Mouse (Mus musculus) neural tube, embryonic 15.5 days (tissue): ENCODE measurements around the gene B4galnt2. TPM values are rescaled to one million over a fixed set of nuclear protein-coding genes. Genes with fewer than 3 reads are reported as not detected.

ENCODE experiments used
- ATAC-seq: fragments of 200-750 bp; cut with Nextera tagmentation; 2 replicates; pipeline ENCODE4 v1.8.0; 2017; ENCODE audit warnings: mild to moderate bottlenecking, moderate TSS enrichment, moderate library complexity; ENCODE audit not compliant: low FRiP score
- H3K27ac ChIP-seq: fragments of 300-500 bp; sonication (generic); replicated peaks from 2 replicates; pipeline ENCODE4 v1.5.1; 2015; ENCODE audit warnings: mild to moderate bottlenecking, inconsistent platforms
- H3K27me3 ChIP-seq: fragments of 300-500 bp; sonication (generic); replicated peaks from 2 replicates; pipeline ENCODE4 v1.6.1; 2015; ENCODE audit warnings: inconsistent platforms
- H3K36me3 ChIP-seq: fragments of 300-500 bp; sonication (generic); 2 replicates; pipeline ENCODE4 v1.6.1; 2015; ENCODE audit warnings: inconsistent platforms
- H3K4me1 ChIP-seq: fragments of 300-500 bp; sonication (generic); 2 replicates; pipeline ENCODE4 v1.6.1; 2015; ENCODE audit warnings: inconsistent platforms
- H3K4me2 ChIP-seq: fragments of 300-500 bp; sonication (generic); 2 replicates; pipeline ENCODE4 v1.6.1; 2015; ENCODE audit warnings: inconsistent platforms, mild to moderate bottlenecking, moderate library complexity
- H3K4me3 ChIP-seq: fragments of 300-500 bp; sonication (generic); replicated peaks from 2 replicates; pipeline ENCODE4 v1.5.1; 2015; ENCODE audit warnings: mild to moderate bottlenecking, inconsistent platforms
- H3K9ac ChIP-seq: fragments of 300-500 bp; sonication (generic); replicated peaks from 2 replicates; pipeline ENCODE4 v1.6.1; 2015; ENCODE audit warnings: mild to moderate bottlenecking, inconsistent platforms
- H3K9me3 ChIP-seq: fragments of 300-500 bp; sonication (generic); replicated peaks from 2 replicates; pipeline ENCODE4 v1.6.1; 2016; ENCODE audit warnings: inconsistent platforms
- WGBS: fragments of 180-500 bp; shearing (Covaris S2); methylation state at CpG from one replicate; pipeline ENCODE4 v1.1.7; 2015; ENCODE audit warnings: mixed read lengths; 5-methylcytosine and 5-hydroxymethylcytosine counted together
- polyA plus RNA-seq: library from polyadenylated mRNA; unstranded; fragments of >200 nt; fragmentation: Nextera tagmentation; extraction: Ambion mirVana; gene quantifications from 2 replicates; pipeline ENCODE4 v1.2.1, GENCODE M21; 2015

Gene B4galnt2
- polyA plus RNA-seq, 1 experiment from 2014 or later = not detected

DNA sequence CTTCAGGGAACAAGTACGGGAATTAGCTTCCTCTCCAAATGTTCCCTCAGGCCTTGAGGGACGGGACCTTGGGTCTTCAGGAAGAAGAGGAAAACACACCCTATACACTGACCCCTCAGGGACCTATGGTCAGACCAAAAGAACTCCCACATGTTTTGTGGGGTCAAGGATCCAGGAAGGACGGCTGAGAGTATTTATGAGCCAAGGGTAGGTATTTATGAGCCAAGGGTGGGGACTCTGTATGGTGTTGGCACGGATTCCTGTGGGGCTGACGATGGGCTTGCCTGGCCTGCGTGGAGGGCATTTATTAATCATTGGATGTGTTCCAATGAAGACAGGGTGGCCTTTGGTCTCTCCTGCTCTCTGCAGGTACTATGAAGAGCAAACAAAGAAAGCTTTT is 78.3 kb downstream of the B4galnt2 start:
- Histone ChIP-seq H3K4me1 (peaks cover 29% of the 10 kb centered on the region), H3K4me3 (no peak overlapping the region), H3K27ac (no peak overlapping the region), H3K36me3 (no peaks in the 10 kb centered on the region), H3K9ac (no peak overlapping the region), H3K4me2 (no peak overlapping the region), H3K27me3 (peaks cover 70% of the 10 kb centered on the region), H3K9me3 (no peaks in the 10 kb centered on the region)
- WGBS = 45% methylated on average over 6 of the region's 6 CpGs
- no peak for ATAC-seq

DNA sequence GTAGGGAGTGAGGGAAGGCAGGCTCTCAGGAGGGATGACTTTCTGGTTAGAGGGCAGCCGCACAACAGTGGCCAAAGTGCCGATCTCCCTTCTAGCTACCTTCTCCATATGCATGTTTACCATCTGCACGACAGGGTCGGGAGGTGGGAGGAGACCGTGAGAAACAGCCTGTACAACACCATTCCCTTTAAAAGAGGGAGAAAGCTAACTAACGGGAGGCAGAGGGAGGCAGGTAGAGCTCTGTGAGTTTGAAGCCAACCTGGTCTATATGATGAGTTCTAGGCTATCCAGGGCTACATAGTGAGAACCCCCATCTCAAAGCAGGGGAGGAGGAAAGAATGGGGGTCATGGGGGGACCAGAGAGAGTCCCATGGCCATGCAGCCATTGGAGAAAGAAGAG is 78.9 kb downstream of the B4galnt2 start:
- H3K4me3 ChIP-seq = no peak overlapping the region
- H3K36me3 ChIP-seq = no peaks in the 10 kb centered on the region
- peaks cover 72% of the 10 kb centered on the region for H3K27me3 ChIP-seq
- no peak overlapping the region for H3K9ac ChIP-seq
- no peak for ATAC-seq
- H3K27ac ChIP-seq = no peak overlapping the region
- H3K4me1 ChIP-seq = peaks cover 35% of the 10 kb centered on the region
- WGBS = 40% methylated on average over 6 of the region's 6 CpGs
- no peaks in the 10 kb centered on the region for H3K9me3 ChIP-seq
- H3K4me2 ChIP-seq = no peak overlapping the region

DNA sequence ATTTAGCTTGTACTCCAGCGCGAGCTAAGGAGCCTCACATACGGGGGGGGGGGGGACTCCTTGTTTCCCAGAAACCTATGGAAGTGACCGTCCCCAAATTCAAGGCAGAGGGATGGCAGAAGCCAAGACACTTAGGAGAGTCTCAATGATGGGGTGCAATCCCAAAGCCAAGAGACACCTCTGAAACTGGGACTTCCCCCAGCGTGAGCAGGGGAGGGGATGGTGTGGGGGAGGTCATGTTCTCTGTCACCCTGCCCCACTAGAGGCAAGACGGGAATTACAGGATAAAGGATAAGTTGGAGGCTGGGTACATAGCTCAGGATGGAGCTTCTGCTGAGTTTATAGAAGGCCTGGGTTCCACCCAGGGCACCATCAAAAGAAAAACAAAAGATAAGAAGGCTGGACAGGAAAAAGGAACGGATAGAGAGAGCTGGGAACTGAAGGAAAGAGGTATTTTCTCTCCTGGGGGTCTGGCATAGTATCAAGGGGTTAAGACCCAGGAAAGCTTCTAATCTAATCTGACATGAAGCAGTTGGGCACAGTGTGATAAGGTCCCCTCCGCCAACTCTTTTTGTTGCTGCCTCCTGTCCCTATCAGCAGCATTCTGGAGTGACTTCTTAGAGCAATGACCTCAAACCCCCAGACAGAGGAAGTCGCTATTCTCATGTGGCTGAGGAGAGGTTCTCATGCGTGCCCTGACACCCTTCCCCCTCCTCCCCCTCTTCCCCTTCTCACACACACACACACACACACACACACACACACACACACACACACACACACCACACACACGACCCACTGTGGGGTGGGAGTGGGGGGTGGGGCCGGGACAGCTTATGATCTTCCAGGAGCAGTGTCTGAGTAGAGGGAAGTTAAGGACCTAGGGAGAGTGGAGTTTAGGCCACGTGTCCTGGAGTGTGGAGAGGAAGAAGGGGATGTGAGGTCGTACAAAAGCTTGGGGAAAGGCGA is 79.7 kb downstream of the B4galnt2 start:
- Histone ChIP-seq H3K36me3 (no peaks in the 10 kb centered on the region), H3K4me1 (peaks cover 43% of the 10 kb centered on the region)
- WGBS = 25% methylated on average over 15 of the region's 15 CpGs

DNA sequence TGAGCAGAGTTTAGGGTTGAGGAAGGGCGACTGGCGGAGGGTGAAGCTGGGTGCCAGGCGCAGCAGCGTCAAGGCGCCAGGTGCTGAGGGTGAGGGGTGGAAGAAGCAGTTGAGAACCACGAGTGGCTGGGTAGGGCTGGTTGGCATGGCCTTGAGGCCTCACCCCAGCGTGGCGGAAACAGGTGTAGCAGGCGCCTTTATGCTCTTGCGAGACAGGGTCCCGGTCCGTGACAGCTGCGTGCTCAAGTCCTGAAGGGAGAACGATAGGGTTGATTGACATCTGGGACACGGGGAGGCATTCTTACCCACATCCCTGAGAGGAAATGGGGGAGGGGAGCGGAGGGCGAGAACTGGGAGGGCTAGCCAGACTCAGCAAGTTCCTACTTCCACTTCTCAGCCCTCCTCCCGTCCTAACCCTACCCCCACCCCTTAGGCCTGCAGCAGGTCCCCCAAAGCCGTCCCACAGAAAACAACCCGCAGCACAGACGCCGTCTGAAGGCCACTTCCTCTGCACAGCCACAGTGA is 80.5 kb downstream of the B4galnt2 start:
- Histone ChIP-seq H3K9ac (no peak overlapping the region), H3K4me2 (no peak overlapping the region), H3K9me3 (no peaks in the 10 kb centered on the region), H3K27ac (no peak overlapping the region), H3K4me3 (no peak overlapping the region), H3K27me3 (peaks cover 84% of the 10 kb centered on the region), H3K4me1 (peaks cover 45% of the 10 kb centered on the region), H3K36me3 (no peaks in the 10 kb centered on the region)
- 4% methylated on average over 21 of the region's 22 CpGs for WGBS
- no peak for ATAC-seq

More for the DNA sequence above, 79.7 kb downstream of the B4galnt2 start:
- Histone ChIP-seq H3K4me3 (no peak overlapping the region), H3K9me3 (no peaks in the 10 kb centered on the region), H3K9ac (no peak overlapping the region), H3K27me3 (peaks cover 80% of the 10 kb centered on the region), H3K4me2 (no peak overlapping the region), H3K27ac (no peak overlapping the region)
- no peak for ATAC-seq

DNA sequence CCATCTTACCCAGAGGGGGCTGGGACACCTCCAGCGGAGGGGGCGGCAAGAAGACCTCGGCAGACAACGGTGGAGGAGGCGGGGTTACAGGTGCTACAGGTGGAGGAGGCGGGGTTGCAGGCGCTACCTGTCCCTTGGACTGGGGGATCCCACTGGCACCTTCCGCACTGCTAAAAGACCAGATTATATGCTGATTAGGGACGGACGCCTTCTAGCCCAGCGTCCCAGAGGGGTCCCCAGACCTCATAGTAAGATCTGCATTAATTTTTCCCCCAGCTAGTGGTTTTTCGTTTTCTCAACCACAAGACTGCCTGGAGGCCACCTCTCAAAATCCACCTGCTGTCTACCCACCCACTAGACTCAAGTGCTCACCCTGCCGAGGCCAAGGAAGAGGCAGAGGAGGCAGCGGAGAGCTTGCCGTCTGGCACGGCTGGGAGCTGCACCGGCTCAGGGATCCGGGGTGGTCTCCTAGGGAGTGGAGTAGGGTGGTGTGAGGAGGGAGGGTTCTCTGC is 81.0 kb downstream of the B4galnt2 start:
- WGBS = 8% methylated on average over 18 of the region's 18 CpGs

DNA sequence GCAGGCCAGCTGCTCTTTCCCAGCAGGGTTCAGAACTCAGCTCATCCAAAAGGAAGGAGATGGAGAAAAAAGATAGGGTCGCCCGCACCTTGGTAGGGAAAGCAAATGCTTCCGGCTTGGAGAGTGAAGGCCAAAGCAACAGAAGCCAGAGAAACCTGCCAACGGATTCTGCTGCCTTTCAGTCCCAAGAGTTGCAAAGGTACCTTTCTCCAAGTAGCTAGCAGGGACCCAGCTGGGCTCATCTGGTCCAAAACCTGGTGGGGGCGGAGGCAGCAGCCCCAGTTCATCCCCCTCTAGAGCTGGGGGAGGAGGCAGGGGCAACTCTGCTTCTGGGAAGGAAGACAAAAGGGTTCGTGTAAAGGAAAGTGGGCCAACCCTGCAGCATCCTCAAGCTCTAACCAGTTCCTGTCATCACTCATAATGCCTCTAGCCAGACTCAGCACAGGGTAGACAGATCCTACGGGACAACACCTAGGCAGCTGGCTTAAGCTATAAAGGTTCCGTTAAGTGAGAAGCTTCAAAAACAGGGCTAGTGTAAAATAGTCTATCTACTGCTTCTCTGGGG is 81.6 kb downstream of the B4galnt2 start:
- no peak for ATAC-seq
- H3K4me2 ChIP-seq = no peak overlapping the region

More for the DNA sequence above, 81.0 kb downstream of the B4galnt2 start:
- ATAC-seq = no peak
- H3K4me2 ChIP-seq = no peak overlapping the region
- no peaks in the 10 kb centered on the region for H3K9me3 ChIP-seq
- peaks cover 89% of the 10 kb centered on the region for H3K27me3 ChIP-seq
- peaks cover 45% of the 10 kb centered on the region for H3K4me1 ChIP-seq
- H3K27ac ChIP-seq = no peak overlapping the region
- no peaks in the 10 kb centered on the region for H3K36me3 ChIP-seq
- no peak overlapping the region for H3K9ac ChIP-seq
- no peak overlapping the region for H3K4me3 ChIP-seq

DNA sequence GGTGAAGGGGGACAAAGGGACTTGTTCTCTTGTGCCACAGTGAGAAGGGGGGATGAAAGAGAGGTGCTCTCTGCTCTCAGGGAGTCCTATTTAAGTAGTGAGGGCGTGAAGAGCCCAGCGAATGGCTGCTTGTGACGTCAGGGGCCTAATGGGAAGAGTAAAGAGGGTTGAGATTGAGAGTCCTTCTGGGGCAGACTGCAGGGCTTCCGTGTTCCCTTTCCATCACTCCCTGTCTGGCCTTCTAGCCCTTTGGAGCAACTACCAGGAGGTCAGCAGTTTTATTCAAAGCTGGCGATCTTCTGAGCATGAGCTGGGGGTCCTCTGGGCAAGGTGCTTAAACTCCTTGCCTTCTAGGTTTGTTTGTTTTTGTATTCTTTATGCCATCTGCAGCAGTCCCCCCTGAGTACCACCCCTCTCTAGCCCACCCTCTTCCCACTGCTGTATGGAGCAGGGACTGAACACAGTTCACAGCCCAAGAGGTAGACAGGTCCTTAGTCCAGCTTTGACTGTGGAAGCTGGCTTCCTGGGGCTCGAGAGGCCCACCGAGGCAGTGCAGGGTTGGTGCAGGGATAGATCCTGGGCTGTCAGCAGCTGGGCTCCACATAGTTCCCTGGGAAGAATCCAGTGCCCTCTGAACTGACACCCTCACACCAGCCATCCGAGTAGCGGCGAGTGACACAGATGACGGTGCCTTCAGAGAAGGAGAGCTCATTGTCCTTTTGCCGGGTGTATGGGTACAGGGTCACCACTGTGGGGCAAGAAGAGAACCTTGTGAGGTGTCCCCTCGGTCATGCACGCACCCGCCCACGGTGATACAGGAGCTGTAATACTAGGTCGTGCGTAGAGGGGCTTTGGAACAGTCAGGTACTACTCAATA is 82.3 kb downstream of the B4galnt2 start:
- no peaks in the 10 kb centered on the region for H3K9me3 ChIP-seq
- WGBS = 38% methylated on average over 18 of the region's 18 CpGs
- H3K4me2 ChIP-seq = no peak overlapping the region
- no peak overlapping the region for H3K27ac ChIP-seq
- H3K36me3 ChIP-seq = no peaks in the 10 kb centered on the region
- H3K4me1 ChIP-seq = peaks cover 45% of the 10 kb centered on the region
- H3K27me3 ChIP-seq = peaks cover 95% of the 10 kb centered on the region
- H3K4me3 ChIP-seq = no peak overlapping the region
- no peak for ATAC-seq
- H3K9ac ChIP-seq = no peak overlapping the region

More for the DNA sequence above, 81.6 kb downstream of the B4galnt2 start:
- H3K4me3 ChIP-seq = no peak overlapping the region
- H3K27ac ChIP-seq = no peak overlapping the region
- no peaks in the 10 kb centered on the region for H3K36me3 ChIP-seq
- 26% methylated on average over 8 of the region's 8 CpGs for WGBS
- peaks cover 45% of the 10 kb centered on the region for H3K4me1 ChIP-seq
- H3K9ac ChIP-seq = no peak overlapping the region
- peaks cover 95% of the 10 kb centered on the region for H3K27me3 ChIP-seq
- no peaks in the 10 kb centered on the region for H3K9me3 ChIP-seq

DNA sequence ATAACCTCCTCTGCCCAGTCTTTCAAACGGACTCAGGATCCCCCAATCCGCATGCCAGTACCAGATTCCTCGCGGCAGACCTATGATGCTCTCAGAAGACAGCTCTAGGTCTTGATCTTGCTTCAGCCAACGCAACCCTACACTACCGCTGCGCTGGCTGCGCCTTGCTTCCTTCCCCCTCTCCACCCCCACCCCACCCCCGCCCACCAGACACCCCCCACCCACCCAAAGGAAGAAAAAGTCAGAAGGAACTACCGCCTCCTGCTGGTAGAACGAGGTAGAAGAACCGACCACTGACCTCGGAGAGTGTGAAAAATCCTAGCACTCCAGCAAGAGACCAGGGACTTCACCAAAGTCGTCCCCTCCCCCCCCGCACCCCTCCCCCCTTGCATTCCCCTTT is 83.0 kb downstream of the B4galnt2 start:
- Histone ChIP-seq H3K9me3 (no peaks in the 10 kb centered on the region), H3K4me2 (no peak overlapping the region)
- 3% methylated on average over 14 of the region's 15 CpGs for WGBS

DNA sequence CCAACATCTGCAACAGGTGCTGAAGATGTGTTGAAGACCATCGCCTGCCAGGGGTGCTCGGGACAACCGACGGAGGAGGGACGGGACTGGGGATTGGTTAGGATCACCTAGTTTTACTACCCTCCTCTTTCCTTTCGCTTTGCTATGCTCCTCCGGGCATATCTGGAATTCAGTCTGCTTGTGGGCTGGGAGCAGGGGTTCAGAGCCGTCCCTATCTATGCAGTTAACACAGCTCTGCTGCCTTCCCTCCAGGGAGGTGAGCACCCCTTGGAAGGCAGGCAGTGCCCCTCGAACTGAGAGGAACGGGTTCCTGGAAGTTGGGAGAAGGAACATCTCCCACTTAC is 83.4 kb downstream of the B4galnt2 start:
- peak overlapping the region; percentile 52 for H3K4me2 ChIP-seq
- H3K9ac ChIP-seq = no peak overlapping the region
- 7% methylated on average over 10 of the region's 10 CpGs for WGBS
- H3K4me1 ChIP-seq = peaks cover 38% of the 10 kb centered on the region
- H3K36me3 ChIP-seq = no peaks in the 10 kb centered on the region
- H3K27ac ChIP-seq = no peak overlapping the region
- peak overlapping the region; percentile 31 for H3K4me3 ChIP-seq
- no peaks in the 10 kb centered on the region for H3K9me3 ChIP-seq
- peaks cover 97% of the 10 kb centered on the region for H3K27me3 ChIP-seq
- ATAC-seq = no peak

More for the DNA sequence above, 83.0 kb downstream of the B4galnt2 start:
- peaks cover 41% of the 10 kb centered on the region for H3K4me1 ChIP-seq
- no peak for ATAC-seq
- H3K27ac ChIP-seq = no peak overlapping the region
- peaks cover 96% of the 10 kb centered on the region for H3K27me3 ChIP-seq
- no peak overlapping the region for H3K9ac ChIP-seq
- H3K4me3 ChIP-seq = peak overlapping the region; percentile 31; the same call in 1 of the 2 replicates
- H3K36me3 ChIP-seq = no peaks in the 10 kb centered on the region

DNA sequence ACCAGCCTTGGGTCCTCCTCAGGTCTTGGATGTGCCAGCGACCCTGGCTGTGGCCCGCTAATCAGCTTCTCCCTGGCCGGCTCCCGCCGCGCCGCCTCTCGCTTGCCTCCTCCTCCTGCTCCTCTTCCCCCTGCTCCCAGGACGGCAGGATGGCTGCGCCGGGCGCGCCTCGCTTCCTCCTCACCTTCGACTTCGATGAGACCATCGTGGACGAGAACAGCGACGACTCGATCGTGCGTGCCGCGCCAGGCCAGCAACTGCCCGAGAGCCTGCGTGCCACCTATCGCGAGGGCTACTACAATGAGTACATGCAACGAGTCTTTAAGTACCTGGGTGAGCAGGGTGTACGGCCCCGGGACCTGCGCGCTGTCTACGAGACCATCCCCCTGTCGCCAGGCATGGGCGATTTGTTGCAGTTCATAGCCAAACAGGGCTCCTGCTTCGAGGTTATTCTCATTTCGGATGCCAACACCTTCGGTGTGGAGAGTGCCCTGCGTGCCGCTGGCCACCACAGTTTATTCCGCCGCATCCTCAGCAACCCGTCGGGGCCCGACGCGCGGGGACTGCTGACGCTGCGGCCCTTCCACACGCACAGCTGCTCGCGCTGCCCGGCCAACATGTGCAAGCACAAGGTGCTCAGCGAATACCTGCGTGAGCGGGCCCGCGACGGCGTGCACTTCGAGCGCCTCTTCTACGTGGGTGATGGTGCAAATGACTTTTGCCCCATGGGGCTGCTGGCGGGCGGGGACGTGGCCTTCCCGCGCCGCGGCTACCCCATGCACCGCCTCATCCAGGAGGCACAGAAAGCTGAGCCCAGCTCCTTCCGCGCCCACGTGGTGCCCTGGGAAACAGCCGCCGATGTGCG is 84.0 kb downstream of the B4galnt2 start:
- Histone ChIP-seq H3K4me3 (peak overlapping the region; percentile 31), H3K36me3 (no peaks in the 10 kb centered on the region), H3K27ac (no peak overlapping the region), H3K4me2 (peak overlapping the region; percentile 52), H3K9me3 (no peaks in the 10 kb centered on the region), H3K27me3 (peaks cover 93% of the 10 kb centered on the region), H3K9ac (0 out of 2 replicates have a peak overlapping the region, but pooled peaks have one; percentile 23), H3K4me1 (peaks cover 35% of the 10 kb centered on the region)
- WGBS = 4% methylated on average over 78 of the region's 80 CpGs
- ATAC-seq = no peak
